Mouse (Mus musculus): ENCODE measurements around the gene Hectd2. TPM values are rescaled to one million over a fixed set of nuclear protein-coding genes. Genes with fewer than 3 reads are reported as not detected.

Hectd2 gene
- polyA plus RNA-seq, 1 experiment from 2014 or later: 3.5 TPM

GRCm38 (mm10) chr19:36534011-36534765 is 20.3 kb upstream of the Hectd2 start:
- Histone ChIP-seq H3K36me3 (ENCODE audit: control insufficient read depth, insufficient read depth, low read length) (no peaks in the 10 kb centered on the region), H3K27ac (ENCODE audit: low read depth) (no peak overlapping the region), H3K4me1 (replicated peaks; ENCODE audit: control insufficient read depth, insufficient read depth, low read length) (peaks cover 14% of the 10 kb centered on the region), H3K4me2 (ENCODE audit: low read length) (peak overlapping the region; percentile 28), H3K4me3 (ENCODE audit: low read depth, low read length) (no peak overlapping the region), H3K9me3 (ENCODE audit: control insufficient read depth, low read length) (no peaks in the 10 kb centered on the region), H3K27me3 (replicated peaks; ENCODE audit: control insufficient read depth, insufficient read depth, low read length) (no peaks in the 10 kb centered on the region), H3K9ac (ENCODE audit: low read length) (no peak overlapping the region)
- no peak for DNase-seq (ENCODE audit: low spot score)
- WGBS: 41% methylated on average over 17 of the region's 17 CpGs
- no peak for ATAC-seq (replicated peaks; ENCODE audit: low FRiP score, low TSS enrichment, low read depth)

- peaks cover 14% of the 10 kb centered on the region for H3K4me1 ChIP-seq (replicated peaks; ENCODE audit: control insufficient read depth, insufficient read depth, low read length)
- 47% methylated on average over 8 of the region's 8 CpGs for WGBS
- no peak overlapping the region for H3K9ac ChIP-seq (ENCODE audit: low read length)
- ATAC-seq (replicated peaks; ENCODE audit: low FRiP score, low TSS enrichment, low read depth) (no peak; the same call in 1 of the 2 replicates), DNase-seq (ENCODE audit: low spot score) (no peak)
- H3K4me3 ChIP-seq (ENCODE audit: low read depth, low read length): no peak overlapping the region
- peak overlapping the region; percentile 28 for H3K4me2 ChIP-seq (ENCODE audit: low read length)
- no peaks in the 10 kb centered on the region for H3K27me3 ChIP-seq (replicated peaks; ENCODE audit: control insufficient read depth, insufficient read depth, low read length)
- H3K36me3 ChIP-seq (ENCODE audit: control insufficient read depth, insufficient read depth, low read length): no peaks in the 10 kb centered on the region
- H3K9me3 ChIP-seq (ENCODE audit: control insufficient read depth, low read length): no peaks in the 10 kb centered on the region
- no peak overlapping the region for H3K27ac ChIP-seq (ENCODE audit: low read depth)
Measured at GRCm38 (mm10) chr19:36534766-36535140, 19.7 kb upstream of the Hectd2 start.

GRCm38 (mm10) chr19:36535186-36535585 is 19.3 kb upstream of the Hectd2 start:
- Histone ChIP-seq H3K4me3 (ENCODE audit: low read depth, low read length) (no peak overlapping the region), H3K4me2 (ENCODE audit: low read length) (0 out of 2 replicates have a peak overlapping the region, but pooled peaks have one; percentile 28), H3K9me3 (ENCODE audit: control insufficient read depth, low read length) (no peaks in the 10 kb centered on the region), H3K4me1 (replicated peaks; ENCODE audit: control insufficient read depth, insufficient read depth, low read length) (peaks cover 14% of the 10 kb centered on the region), H3K27ac (ENCODE audit: low read depth) (no peak overlapping the region), H3K9ac (ENCODE audit: low read length) (no peak overlapping the region), H3K27me3 (replicated peaks; ENCODE audit: control insufficient read depth, insufficient read depth, low read length) (no peaks in the 10 kb centered on the region), H3K36me3 (ENCODE audit: control insufficient read depth, insufficient read depth, low read length) (no peaks in the 10 kb centered on the region)
- DNase-seq (ENCODE audit: low spot score) (no peak), ATAC-seq (replicated peaks; ENCODE audit: low FRiP score, low TSS enrichment, low read depth) (no peak)
- 83% methylated on average over 2 of the region's 2 CpGs for WGBS

- Histone ChIP-seq H3K36me3 (ENCODE audit: control insufficient read depth, insufficient read depth, low read length) (no peaks in the 10 kb centered on the region), H3K27ac (ENCODE audit: low read depth) (no peak overlapping the region), H3K4me1 (replicated peaks; ENCODE audit: control insufficient read depth, insufficient read depth, low read length) (peaks cover 14% of the 10 kb centered on the region), H3K27me3 (replicated peaks; ENCODE audit: control insufficient read depth, insufficient read depth, low read length) (no peaks in the 10 kb centered on the region), H3K9me3 (ENCODE audit: control insufficient read depth, low read length) (no peaks in the 10 kb centered on the region), H3K9ac (ENCODE audit: low read length) (no peak overlapping the region), H3K4me3 (ENCODE audit: low read depth, low read length) (no peak overlapping the region), H3K4me2 (ENCODE audit: low read length) (no peak overlapping the region)
- WGBS: 34% methylated on average over 6 of the region's 6 CpGs
- DNase-seq (ENCODE audit: low spot score) (no peak), ATAC-seq (replicated peaks; ENCODE audit: low FRiP score, low TSS enrichment, low read depth) (no peak)
Measured at GRCm38 (mm10) chr19:36535878-36536277, 18.6 kb upstream of the Hectd2 start.

GRCm38 (mm10) chr19:36536929-36537328 is 17.5 kb upstream of the Hectd2 start:
- no peak for ATAC-seq (replicated peaks; ENCODE audit: low FRiP score, low TSS enrichment, low read depth)
- 86% methylated on average over 11 of the region's 11 CpGs for WGBS

GRCm38 (mm10) chr19:36538528-36538927 is 15.9 kb upstream of the Hectd2 start:
- ATAC-seq (replicated peaks; ENCODE audit: low FRiP score, low TSS enrichment, low read depth) (0 out of 2 replicates have a peak, but pooled peaks have one; percentile 23), DNase-seq (ENCODE audit: low spot score) (peak; percentile 60)
- 9% methylated on average over 4 of the region's 4 CpGs for WGBS

More at GRCm38 (mm10) chr19:36536929-36537328, 17.5 kb upstream of the Hectd2 start:
- no peak overlapping the region for H3K27ac ChIP-seq (ENCODE audit: low read depth)
- no peak overlapping the region for H3K9ac ChIP-seq (ENCODE audit: low read length)
- no peak overlapping the region for H3K4me3 ChIP-seq (ENCODE audit: low read depth, low read length)
- H3K4me2 ChIP-seq (ENCODE audit: low read length): no peak overlapping the region
- DNase-seq (ENCODE audit: low spot score): no peak
- H3K27me3 ChIP-seq (replicated peaks; ENCODE audit: control insufficient read depth, insufficient read depth, low read length): no peaks in the 10 kb centered on the region
- H3K4me1 ChIP-seq (replicated peaks; ENCODE audit: control insufficient read depth, insufficient read depth, low read length): peaks cover 14% of the 10 kb centered on the region
- H3K36me3 ChIP-seq (ENCODE audit: control insufficient read depth, insufficient read depth, low read length): no peaks in the 10 kb centered on the region
- no peaks in the 10 kb centered on the region for H3K9me3 ChIP-seq (ENCODE audit: control insufficient read depth, low read length)

GRCm38 (mm10) chr19:36539311-36539710 is 15.1 kb upstream of the Hectd2 start:
- Histone ChIP-seq H3K36me3 (ENCODE audit: control insufficient read depth, insufficient read depth, low read length) (no peaks in the 10 kb centered on the region), H3K4me2 (ENCODE audit: low read length) (no peak overlapping the region), H3K9ac (ENCODE audit: low read length) (no peak overlapping the region), H3K27ac (ENCODE audit: low read depth) (no peak overlapping the region), H3K27me3 (replicated peaks; ENCODE audit: control insufficient read depth, insufficient read depth, low read length) (no peaks in the 10 kb centered on the region), H3K4me1 (replicated peaks; ENCODE audit: control insufficient read depth, insufficient read depth, low read length) (peaks cover 14% of the 10 kb centered on the region), H3K4me3 (ENCODE audit: low read depth, low read length) (no peak overlapping the region), H3K9me3 (ENCODE audit: control insufficient read depth, low read length) (no peaks in the 10 kb centered on the region)
- WGBS: 94% methylated on average over 2 of the region's 2 CpGs
- no peak for ATAC-seq (replicated peaks; ENCODE audit: low FRiP score, low TSS enrichment, low read depth)
- DNase-seq (ENCODE audit: low spot score): no peak

More at GRCm38 (mm10) chr19:36538528-36538927, 15.9 kb upstream of the Hectd2 start:
- Histone ChIP-seq H3K9me3 (ENCODE audit: control insufficient read depth, low read length) (no peaks in the 10 kb centered on the region), H3K9ac (ENCODE audit: low read length) (no peak overlapping the region), H3K4me1 (replicated peaks; ENCODE audit: control insufficient read depth, insufficient read depth, low read length) (peaks cover 14% of the 10 kb centered on the region), H3K36me3 (ENCODE audit: control insufficient read depth, insufficient read depth, low read length) (no peaks in the 10 kb centered on the region), H3K4me2 (ENCODE audit: low read length) (no peak overlapping the region), H3K27ac (ENCODE audit: low read depth) (no peak overlapping the region), H3K27me3 (replicated peaks; ENCODE audit: control insufficient read depth, insufficient read depth, low read length) (no peaks in the 10 kb centered on the region), H3K4me3 (ENCODE audit: low read depth, low read length) (no peak overlapping the region)

GRCm38 (mm10) chr19:36540012-36540606 is 14.3 kb upstream of the Hectd2 start:
- ATAC-seq (replicated peaks; ENCODE audit: low FRiP score, low TSS enrichment, low read depth): no peak

More at GRCm38 (mm10) chr19:36540012-36540606, 14.3 kb upstream of the Hectd2 start:
- Histone ChIP-seq H3K9ac (ENCODE audit: low read length) (no peak overlapping the region), H3K4me1 (replicated peaks; ENCODE audit: control insufficient read depth, insufficient read depth, low read length) (peaks cover 7% of the 10 kb centered on the region; the same call in 1 of the 2 replicates), H3K4me2 (ENCODE audit: low read length) (no peak overlapping the region), H3K9me3 (ENCODE audit: control insufficient read depth, low read length) (no peaks in the 10 kb centered on the region), H3K4me3 (ENCODE audit: low read depth, low read length) (no peak overlapping the region), H3K27ac (ENCODE audit: low read depth) (no peak overlapping the region), H3K27me3 (replicated peaks; ENCODE audit: control insufficient read depth, insufficient read depth, low read length) (no peaks in the 10 kb centered on the region), H3K36me3 (ENCODE audit: control insufficient read depth, insufficient read depth, low read length) (no peaks in the 10 kb centered on the region)
- DNase-seq (ENCODE audit: low spot score): no peak
- WGBS: 68% methylated on average over 10 of the region's 10 CpGs

All from intestine, embryonic 14.5 days (tissue).